Mouse (Mus musculus): ENCODE measurements around the gene Setd1b. TPM values are rescaled to one million over a fixed set of nuclear protein-coding genes. Genes with fewer than 3 reads are reported as not detected.

Setd1b gene
- polyA plus RNA-seq, 1 experiment: 28.2 TPM

- H3K27ac ChIP-seq (ENCODE audit: insufficient read depth, low read depth, low read length): no peak overlapping the region
- H3K4me1 ChIP-seq (ENCODE audit: control insufficient read depth, insufficient read depth, low read length): no peaks in the 10 kb centered on the region
- H3K4me3 ChIP-seq (ENCODE audit: insufficient read depth, low read length): no peak overlapping the region
- TF ChIP-seq CTCF (IDR thresholded peaks at IDR 0.05; ENCODE audit: low read depth, low read length): no peak
- no peak for TF ChIP-seq POLR2A (IDR thresholded peaks at IDR 0.05; ENCODE audit: borderline replicate concordance, low read depth, low read length)
These were observed 31.7 kb upstream of the Setd1b start for GRCm38 (mm10) chr5:123110296-123110721.

GRCm38 (mm10) chr5:123114109-123114508 is 27.9 kb upstream of the Setd1b start:
- TF ChIP-seq CTCF (IDR thresholded peaks at IDR 0.05; ENCODE audit: low read depth, low read length) (no peak), POLR2A (IDR thresholded peaks at IDR 0.05; ENCODE audit: borderline replicate concordance, low read depth, low read length) (no peak)
- no peak overlapping the region for H3K27ac ChIP-seq (ENCODE audit: insufficient read depth, low read depth, low read length)
- H3K4me3 ChIP-seq (ENCODE audit: insufficient read depth, low read length): no peak overlapping the region
- no peaks in the 10 kb centered on the region for H3K4me1 ChIP-seq (ENCODE audit: control insufficient read depth, insufficient read depth, low read length)

- Histone ChIP-seq H3K4me3 (ENCODE audit: insufficient read depth, low read length) (no peak overlapping the region), H3K27ac (ENCODE audit: insufficient read depth, low read depth, low read length) (no peak overlapping the region), H3K4me1 (ENCODE audit: control insufficient read depth, insufficient read depth, low read length) (no peaks in the 10 kb centered on the region)
- TF ChIP-seq CTCF (IDR thresholded peaks at IDR 0.05; ENCODE audit: low read depth, low read length): 0 out of 2 replicates have a peak, but pooled peaks have one; percentile 10
- no peak for TF ChIP-seq POLR2A (IDR thresholded peaks at IDR 0.05; ENCODE audit: borderline replicate concordance, low read depth, low read length)
These were observed 27.1 kb upstream of the Setd1b start for GRCm38 (mm10) chr5:123114924-123115323.

GRCm38 (mm10) chr5:123116080-123116479 is 25.9 kb upstream of the Setd1b start:
- TF ChIP-seq CTCF (IDR thresholded peaks at IDR 0.05; ENCODE audit: low read depth, low read length) (no peak), POLR2A (IDR thresholded peaks at IDR 0.05; ENCODE audit: borderline replicate concordance, low read depth, low read length) (no peak)

GRCm38 (mm10) chr5:123117257-123117656 is 24.7 kb upstream of the Setd1b start:
- TF ChIP-seq CTCF (IDR thresholded peaks at IDR 0.05; ENCODE audit: low read depth, low read length) (peak; percentile 75), POLR2A (IDR thresholded peaks at IDR 0.05; ENCODE audit: borderline replicate concordance, low read depth, low read length) (no peak)
- Histone ChIP-seq H3K27ac (ENCODE audit: insufficient read depth, low read depth, low read length) (no peak overlapping the region), H3K4me3 (ENCODE audit: insufficient read depth, low read length) (no peak overlapping the region), H3K4me1 (ENCODE audit: control insufficient read depth, insufficient read depth, low read length) (no peaks in the 10 kb centered on the region)

More at GRCm38 (mm10) chr5:123116080-123116479, 25.9 kb upstream of the Setd1b start:
- H3K4me1 ChIP-seq (ENCODE audit: control insufficient read depth, insufficient read depth, low read length): no peaks in the 10 kb centered on the region
- no peak overlapping the region for H3K27ac ChIP-seq (ENCODE audit: insufficient read depth, low read depth, low read length)
- no peak overlapping the region for H3K4me3 ChIP-seq (ENCODE audit: insufficient read depth, low read length)

- TF ChIP-seq CTCF (IDR thresholded peaks at IDR 0.05; ENCODE audit: low read depth, low read length) (no peak), POLR2A (IDR thresholded peaks at IDR 0.05; ENCODE audit: borderline replicate concordance, low read depth, low read length) (no peak)
- H3K4me3 ChIP-seq (ENCODE audit: insufficient read depth, low read length): no peak overlapping the region
- H3K27ac ChIP-seq (ENCODE audit: insufficient read depth, low read depth, low read length): no peak overlapping the region
- H3K4me1 ChIP-seq (ENCODE audit: control insufficient read depth, insufficient read depth, low read length): no peaks in the 10 kb centered on the region
These were observed 24.2 kb upstream of the Setd1b start for GRCm38 (mm10) chr5:123117773-123118172.

- TF ChIP-seq POLR2A (IDR thresholded peaks at IDR 0.05; ENCODE audit: borderline replicate concordance, low read depth, low read length) (no peak), CTCF (IDR thresholded peaks at IDR 0.05; ENCODE audit: low read depth, low read length) (no peak)
- no peak overlapping the region for H3K4me3 ChIP-seq (ENCODE audit: insufficient read depth, low read length)
- H3K4me1 ChIP-seq (ENCODE audit: control insufficient read depth, insufficient read depth, low read length): no peaks in the 10 kb centered on the region
- H3K27ac ChIP-seq (ENCODE audit: insufficient read depth, low read depth, low read length): no peak overlapping the region
These were observed 23.2 kb upstream of the Setd1b start for GRCm38 (mm10) chr5:123118826-123119225.

- no peak for TF ChIP-seq POLR2A (IDR thresholded peaks at IDR 0.05; ENCODE audit: borderline replicate concordance, low read depth, low read length)
- no peak for TF ChIP-seq CTCF (IDR thresholded peaks at IDR 0.05; ENCODE audit: low read depth, low read length)
- Histone ChIP-seq H3K4me1 (ENCODE audit: control insufficient read depth, insufficient read depth, low read length) (peaks cover 3% of the 10 kb centered on the region), H3K27ac (ENCODE audit: insufficient read depth, low read depth, low read length) (no peak overlapping the region), H3K4me3 (ENCODE audit: insufficient read depth, low read length) (no peak overlapping the region)
These were observed 21.3 kb upstream of the Setd1b start for GRCm38 (mm10) chr5:123120624-123121215.

- TF ChIP-seq CTCF (IDR thresholded peaks at IDR 0.05; ENCODE audit: low read depth, low read length): no peak
- no peak for TF ChIP-seq POLR2A (IDR thresholded peaks at IDR 0.05; ENCODE audit: borderline replicate concordance, low read depth, low read length)
- Histone ChIP-seq H3K27ac (ENCODE audit: insufficient read depth, low read depth, low read length) (no peak overlapping the region), H3K4me3 (ENCODE audit: insufficient read depth, low read length) (no peak overlapping the region), H3K4me1 (ENCODE audit: control insufficient read depth, insufficient read depth, low read length) (peaks cover 13% of the 10 kb centered on the region)
These were observed 19.8 kb upstream of the Setd1b start for GRCm38 (mm10) chr5:123122181-123122580.

GRCm38 (mm10) chr5:123125105-123125504 is 16.9 kb upstream of the Setd1b start:
- TF ChIP-seq CTCF (IDR thresholded peaks at IDR 0.05; ENCODE audit: low read depth, low read length): no peak
- no peak for TF ChIP-seq POLR2A (IDR thresholded peaks at IDR 0.05; ENCODE audit: borderline replicate concordance, low read depth, low read length)
- H3K4me3 ChIP-seq (ENCODE audit: insufficient read depth, low read length): no peak overlapping the region
- H3K27ac ChIP-seq (ENCODE audit: insufficient read depth, low read depth, low read length): no peak overlapping the region
- H3K4me1 ChIP-seq (ENCODE audit: control insufficient read depth, insufficient read depth, low read length): peaks cover 41% of the 10 kb centered on the region
